Mouse (Mus musculus): ENCODE results near the gene Lrrc17.

- TF ChIP-seq CTCF (IDR thresholded peaks at IDR 0.05; ENCODE audit: low read depth) (no peak), EP300 (IDR thresholded peaks at IDR 0.05; ENCODE audit: low read depth) (no peak)
These were observed 14.1 kb upstream of the Lrrc17 start for GRCm38 (mm10) chr5:21529110-21529720.
